Mouse (Mus musculus): ENCODE measurements around the gene Polr3h.
"Not testable (repeated sequence)": the region's sequence is repeated elsewhere in the genome, so short reads cannot be mapped to it uniquely, and the experiment has no call there.

The Polr3h gene

DNA sequence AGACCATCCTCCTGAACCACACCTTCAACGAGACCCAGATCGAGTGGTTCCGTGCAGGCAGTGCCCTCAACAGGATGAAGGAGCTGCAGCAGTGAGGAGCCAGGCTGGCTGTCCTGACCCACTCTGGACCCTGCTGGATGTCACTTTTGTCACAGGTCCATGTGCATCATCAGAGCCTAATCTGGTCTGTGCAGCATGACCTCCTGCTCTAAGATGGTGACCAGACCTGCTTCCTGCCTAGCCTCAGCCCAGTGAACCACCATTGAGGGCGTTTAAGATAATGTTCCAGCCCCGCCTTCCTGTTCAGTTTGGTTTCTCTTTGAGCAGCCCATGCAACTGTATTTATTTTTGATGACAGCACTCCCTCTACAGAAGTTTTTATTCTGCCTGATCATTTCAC, 11.4 kb downstream of the Polr3h start:
- DNase-seq, result no peak

- DNase-seq, result no peak
Observed at GRCm38 (mm10) chr15:81912498-81912897, 13.5 kb downstream of the Polr3h start.

- DNase-seq, result not testable (repeated sequence)
Observed at GRCm38 (mm10) chr15:81908767-81909166, 17.3 kb downstream of the Polr3h start.

DNA sequence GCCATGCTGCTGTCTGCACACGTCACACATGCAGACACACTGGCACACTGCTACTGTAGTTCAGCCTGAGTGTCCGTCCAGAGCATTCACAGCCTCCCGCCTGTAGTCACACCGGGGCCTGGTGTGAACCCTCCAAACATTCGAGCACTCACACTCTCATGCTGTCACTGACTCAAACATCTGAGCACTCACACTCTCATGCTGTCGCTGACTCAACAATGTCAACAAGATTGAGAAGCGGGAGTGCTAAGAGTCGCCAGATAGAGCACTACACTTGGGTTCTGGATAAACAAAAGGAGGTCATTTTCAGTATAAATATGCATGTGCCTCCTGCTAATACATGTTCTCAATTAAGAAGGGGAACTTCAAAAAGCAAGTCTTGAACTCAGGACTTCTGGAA, 18.1 kb downstream of the Polr3h start:
- DNase-seq, result peak in 1 of 2 experiments; percentile 21

DNA sequence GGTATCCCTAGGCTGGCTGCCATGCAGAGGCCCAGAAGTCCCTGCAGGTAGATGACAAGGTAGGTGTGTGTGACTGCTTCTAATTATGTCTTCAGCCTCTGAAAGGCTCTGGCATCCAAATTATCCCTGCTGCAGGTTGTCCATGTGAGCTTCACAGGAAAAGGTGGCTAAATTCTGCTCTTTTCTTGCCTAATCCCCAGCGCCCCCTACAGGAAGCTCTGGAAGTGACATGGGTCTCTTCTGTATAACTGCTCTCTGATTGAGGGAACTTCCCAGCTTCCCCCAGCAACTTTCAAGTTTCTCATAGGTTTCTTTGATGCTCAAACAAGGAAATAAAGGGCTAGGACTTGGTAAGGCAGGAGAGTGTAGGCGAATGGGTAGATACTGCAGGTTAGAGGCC, 21.1 kb downstream of the Polr3h start:
- DNase-seq, result peak; percentile 66 to 74

DNA sequence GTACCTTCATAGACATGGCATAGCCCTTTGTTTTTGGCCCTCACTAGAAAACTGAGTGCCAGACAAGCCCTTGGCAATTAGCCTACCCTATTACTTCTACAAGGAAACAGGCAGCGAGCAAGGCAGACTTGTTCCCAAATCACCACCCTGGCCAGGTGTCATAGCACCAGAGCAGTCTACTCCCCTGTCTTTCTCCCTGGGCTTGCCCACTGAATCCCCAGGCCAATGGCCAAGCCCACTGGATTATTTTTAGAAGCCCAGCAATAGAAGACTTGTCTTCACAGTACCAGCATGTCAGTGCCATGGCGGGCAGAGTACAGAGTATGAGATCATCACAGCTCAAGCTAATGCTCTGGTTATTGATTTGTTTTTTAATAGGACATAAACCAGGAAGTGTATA, 27.3 kb downstream of the Polr3h start:
- no peak for DNase-seq

- no peak for DNase-seq
Observed at GRCm38 (mm10) chr15:81897607-81898285, 28.3 kb downstream of the Polr3h start.

DNA sequence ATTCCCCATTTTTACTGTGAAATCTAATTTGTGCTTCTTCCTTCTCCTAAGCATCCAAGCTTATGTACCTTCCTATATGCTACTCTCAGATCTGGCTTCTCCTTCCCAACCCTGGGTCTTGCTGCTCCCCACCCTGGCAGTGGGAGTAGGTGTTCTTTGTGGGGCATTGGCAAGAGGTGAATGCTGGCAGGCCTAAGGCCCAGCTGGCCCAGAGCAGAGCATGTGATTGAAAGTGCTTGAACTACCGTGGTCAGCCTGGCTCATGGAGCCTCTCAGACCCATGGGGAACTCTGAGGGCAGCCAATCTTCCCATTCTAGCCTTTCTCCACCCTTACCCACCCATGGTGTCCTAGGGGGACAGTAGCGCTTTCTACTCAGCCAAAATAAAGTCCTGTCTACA, 29.6 kb downstream of the Polr3h start:
- DNase-seq, result no peak

- peak; percentile 85 to 91 for DNase-seq
Observed at GRCm38 (mm10) chr15:81894002-81894401, 32.0 kb downstream of the Polr3h start.

GRCm38 (mm10) chr15:81891822-81892580, 34.0 kb downstream of the Polr3h start:
- no peak for DNase-seq

GRCm38 (mm10) chr15:81891140-81891802, 34.8 kb downstream of the Polr3h start:
- no peak for DNase-seq

GRCm38 (mm10) chr15:81889175-81889574, 36.9 kb downstream of the Polr3h start:
- no peak for DNase-seq

DNA sequence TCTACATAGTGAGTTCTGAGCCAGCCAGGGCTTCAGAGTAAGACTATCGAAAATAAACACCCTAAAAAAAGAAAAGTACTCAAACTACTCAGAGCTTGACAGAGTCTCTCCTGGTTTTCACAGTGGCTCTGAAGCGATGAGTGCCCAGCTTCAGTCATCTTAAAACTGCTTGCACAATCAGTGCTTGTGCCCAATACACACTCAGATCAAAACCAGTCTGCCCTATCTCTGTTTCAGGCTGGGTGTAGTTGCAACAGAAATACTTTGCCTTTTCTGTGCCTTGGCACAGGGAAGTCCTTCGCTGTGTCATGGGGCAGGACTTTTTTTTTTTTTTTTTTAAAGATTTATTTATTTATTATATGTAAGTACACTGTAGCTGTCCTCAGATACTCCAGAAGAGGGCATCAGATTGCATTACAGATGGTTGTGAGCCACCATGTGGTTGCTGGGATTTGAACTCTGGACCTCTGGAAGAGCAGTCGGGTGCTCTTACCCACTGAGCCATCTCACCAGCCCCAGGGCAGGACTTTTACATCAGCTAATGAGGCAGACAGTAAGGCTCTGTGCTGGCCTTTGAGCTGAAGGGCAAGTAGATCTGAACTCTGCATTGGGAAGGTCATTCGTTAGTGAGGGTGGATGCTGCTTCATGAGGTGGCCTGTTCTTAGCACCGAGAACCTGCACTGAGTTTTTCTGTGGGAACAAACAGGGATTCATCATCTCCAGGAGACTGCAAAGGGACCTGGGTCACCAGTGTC, 39.1 kb downstream of the Polr3h start:
- DNase-seq, result peak; percentile 38 to 58

DNA sequence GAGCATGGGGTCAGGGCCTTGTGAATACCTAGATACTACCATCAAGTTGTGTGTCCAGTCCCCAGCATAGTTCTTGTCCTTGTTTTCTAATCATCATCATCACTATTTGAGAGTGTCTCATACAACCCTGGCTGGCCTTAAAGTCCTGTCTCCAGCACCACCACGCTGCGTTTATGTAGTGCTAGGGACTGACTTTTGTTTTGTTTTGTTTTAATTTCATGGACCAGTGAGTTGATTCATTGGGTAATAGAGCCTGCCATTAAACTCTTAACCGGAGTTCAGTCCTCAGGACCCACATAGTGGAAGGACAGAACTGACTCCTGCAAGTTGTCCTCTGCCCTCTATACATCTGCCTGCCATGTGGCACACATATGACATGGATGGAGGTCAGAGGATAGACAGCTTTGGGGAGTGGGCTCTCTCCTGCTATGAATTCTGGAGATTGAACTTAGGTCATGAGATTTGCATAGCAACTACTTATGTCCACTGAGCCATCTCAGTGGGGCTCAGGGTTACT, 40.6 kb downstream of the Polr3h start:
- no peak for DNase-seq

DNA sequence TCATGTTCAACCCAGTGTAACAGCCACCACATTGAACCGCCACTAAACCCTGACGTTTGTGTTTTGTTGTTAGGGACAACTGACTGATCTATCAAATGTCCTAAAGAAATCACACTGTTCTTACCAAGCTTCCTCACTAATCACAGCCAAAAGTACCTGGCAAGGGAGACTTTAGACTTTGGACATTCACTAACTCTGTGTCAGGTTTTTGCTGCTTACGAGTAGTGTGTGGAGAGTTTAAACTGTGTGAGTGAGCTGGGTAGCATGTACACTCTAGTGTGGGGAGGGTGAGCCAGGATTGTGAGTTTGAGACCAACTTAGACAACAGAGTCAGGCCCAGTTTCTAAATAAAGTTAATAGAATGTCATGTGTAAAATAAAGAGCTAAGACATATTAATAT, 43.7 kb downstream of the Polr3h start:
- no peak for DNase-seq

DNA sequence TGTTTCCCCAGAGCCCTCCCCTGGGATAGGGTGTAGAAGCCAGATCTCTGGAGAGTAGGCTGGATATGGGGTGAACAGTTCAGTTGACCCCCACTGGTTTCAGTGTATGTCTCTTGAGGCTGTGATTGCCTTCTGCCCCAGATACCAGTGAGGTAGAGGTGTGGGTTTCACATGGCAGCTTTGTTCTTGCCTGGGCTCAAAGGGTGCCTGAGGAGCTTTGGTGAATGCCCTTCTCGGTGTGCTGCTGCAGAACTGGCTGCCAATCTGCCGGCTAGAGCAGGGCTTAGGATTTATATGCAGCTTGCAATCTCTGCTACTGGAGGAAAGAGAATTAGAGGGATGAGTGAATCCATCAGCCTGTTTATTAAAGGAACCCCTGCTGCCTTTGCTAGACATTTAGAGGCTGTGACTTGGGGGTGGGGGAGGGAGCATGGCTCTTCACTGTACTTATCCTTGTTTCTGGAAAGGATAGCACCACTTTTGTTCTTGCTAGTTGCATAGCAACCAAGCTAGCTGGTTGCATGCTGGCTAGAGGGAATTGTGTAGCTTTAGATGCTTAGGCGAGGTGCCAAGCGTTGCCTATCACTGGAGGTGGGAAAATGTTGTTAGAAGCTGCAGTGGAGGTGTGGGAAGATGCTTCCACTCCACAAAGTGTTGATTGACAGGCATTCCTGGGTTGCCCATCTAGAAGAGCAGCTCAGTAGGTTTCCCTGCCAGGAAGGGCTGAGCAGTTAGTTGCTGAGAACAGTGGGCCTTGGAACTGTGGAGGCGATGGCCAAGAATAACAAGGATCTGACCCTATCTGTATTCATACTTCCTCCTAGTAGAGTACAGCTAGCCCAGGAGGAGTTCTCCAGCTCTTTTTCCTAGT, 46.3 kb downstream of the Polr3h start:
- no peak for DNase-seq

DNA sequence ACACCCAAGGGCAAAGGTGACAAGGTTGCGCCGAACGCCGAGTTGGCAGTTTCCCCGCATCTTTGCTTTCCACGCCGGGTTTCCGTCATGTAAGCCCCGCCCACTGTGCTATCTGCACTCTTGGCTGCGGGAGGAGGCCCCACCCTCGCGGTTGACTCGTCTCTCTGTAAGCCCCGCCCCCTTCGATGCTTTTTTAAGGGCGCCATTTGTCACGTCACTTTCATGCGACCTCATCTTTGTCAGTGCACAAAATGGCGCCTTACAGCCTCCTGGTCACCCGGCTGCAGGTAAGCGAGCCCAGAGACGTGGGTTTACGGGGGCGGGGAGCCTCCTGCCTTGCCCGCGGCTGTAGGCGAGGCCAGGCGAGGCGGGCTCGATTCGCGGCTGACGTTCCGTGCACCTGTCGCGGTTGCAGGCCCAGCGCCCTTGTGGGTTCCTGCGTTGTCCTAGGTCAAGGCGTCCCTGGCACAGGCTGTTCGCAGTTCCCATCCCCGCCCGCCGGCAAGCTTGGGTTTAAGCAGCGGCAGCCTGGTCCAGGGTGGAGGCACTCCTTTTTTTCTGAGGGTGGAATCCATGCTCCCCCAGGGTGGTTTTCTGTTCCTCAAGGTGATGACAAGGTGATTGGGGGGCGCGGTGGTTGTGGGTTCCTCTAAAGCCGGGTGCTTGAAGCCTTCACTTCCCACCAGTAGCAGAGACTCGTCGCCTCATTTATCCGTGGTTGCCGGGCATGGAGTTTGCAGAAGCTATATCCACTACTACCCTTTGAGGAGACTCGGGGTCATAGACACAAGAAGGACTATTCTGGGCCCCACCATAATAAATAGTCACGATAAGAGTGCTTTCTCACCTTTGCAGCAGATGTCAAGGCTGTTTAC, 53.5 kb downstream of the Polr3h start, which contains the start of gene Aco2:
Gene Aco2, plus strand, starts transcription at position 48 of the 875 bp plus-strand sequence.
- peak; percentile 99 for DNase-seq

- peak; percentile 87 to 88 for DNase-seq
Observed at GRCm38 (mm10) chr15:81871604-81872261, 54.3 kb downstream of the Polr3h start, which contains the start of gene Phf5a. Phf5a (minus strand) TSS chr15:81871911.

GRCm38 (mm10) chr15:81869985-81870384, 56.1 kb downstream of the Polr3h start:
- no peak for DNase-seq

DNA sequence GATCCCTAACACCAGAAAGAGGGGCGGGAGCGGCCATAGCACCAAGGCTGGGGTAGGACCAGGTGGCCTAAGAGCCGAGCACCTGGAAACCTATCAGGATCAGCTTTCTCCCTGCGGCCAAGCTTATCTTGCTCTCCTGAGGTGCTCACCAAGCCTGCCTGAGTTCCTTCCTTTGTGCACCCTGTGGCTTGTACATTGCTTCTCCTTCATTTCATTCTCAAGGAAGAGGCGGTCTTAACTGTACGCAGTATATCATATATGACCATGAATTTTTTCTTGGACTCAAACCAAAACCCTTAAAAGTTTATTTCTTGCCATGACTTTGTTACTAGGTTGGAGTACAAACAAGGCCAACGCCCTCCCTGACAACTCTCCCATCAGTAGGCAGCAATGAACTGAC, 61.8 kb downstream of the Polr3h start:
- no peak for DNase-seq

Data from lung, adult 18-20 months (tissue).